Mouse (Mus musculus) gastrocnemius, postnatal 36 days (tissue): Measurements from ENCODE around the gene Arpc1b. TPM values are rescaled to one million over a fixed set of nuclear protein-coding genes. Genes with fewer than 3 reads are reported as not detected.
"Not testable (repeated sequence)": the region's sequence is repeated elsewhere in the genome, so short reads cannot be mapped to it uniquely, and the experiment has no call there.

Source experiments
- DNase-seq, 2 experiments: peaks; one replicate each; pipeline ENCODE4 v3.0.0; 2022
- intact Hi-C: fragments of 180-260 bp; cut with DNase I; formaldehyde crosslinking; loops from one replicate; pipeline ENCODE4 v1.15.1; 2025
- total RNA-seq, 2 experiments: library from RNA; stranded (reverse); gene quantifications; 2 replicates each; pipeline ENCODE4 v1.2.3; 2021

Gene Arpc1b
- total RNA-seq, 2 experiments from 2014 or later = 28.3 to 30.4 TPM

DNA sequence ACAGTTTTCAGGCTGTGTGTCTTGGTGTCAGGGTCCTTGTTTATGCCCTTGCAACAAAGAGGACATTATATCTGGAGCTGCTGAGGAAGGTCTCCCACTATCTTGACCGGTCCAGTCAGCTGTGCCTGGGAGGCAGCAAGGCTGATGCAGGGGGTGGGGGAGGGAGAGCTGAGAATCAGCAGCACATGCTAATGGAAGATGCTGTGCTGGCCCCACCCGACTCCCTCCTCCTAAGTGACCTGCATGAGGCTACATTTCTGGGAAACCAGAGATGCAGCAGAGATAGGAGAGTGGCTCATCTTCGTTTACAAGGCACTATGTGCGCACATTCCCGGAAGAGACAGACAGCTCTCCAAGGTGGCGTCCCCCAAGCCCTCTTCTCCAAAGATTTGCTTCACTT lies 3.6 kb upstream of the Arpc1b start:
- intact Hi-C loops = no loop called here
- DNase-seq = no peak

DNA sequence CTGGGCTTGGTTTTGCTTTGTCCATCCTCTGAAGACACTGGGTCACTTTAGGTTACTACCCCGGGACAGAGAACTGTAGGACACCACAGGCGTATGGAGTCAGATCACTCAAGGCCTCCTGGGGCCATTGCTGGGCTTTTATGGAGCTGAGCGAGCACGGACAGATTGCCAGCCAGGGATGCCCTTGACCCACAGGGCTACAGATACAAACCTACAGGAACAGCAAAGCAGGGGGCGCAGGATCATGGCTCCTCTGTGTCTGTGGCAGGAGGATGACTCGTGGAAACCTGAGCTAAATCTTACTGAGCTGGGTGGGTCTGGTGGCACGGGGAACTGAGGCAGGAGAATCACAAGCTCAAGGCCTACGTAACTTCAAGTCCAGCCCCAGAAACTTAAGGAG lies 1.4 kb upstream of the Arpc1b start:
- intact Hi-C loops = no loop called here
- DNase-seq = no peak

DNA sequence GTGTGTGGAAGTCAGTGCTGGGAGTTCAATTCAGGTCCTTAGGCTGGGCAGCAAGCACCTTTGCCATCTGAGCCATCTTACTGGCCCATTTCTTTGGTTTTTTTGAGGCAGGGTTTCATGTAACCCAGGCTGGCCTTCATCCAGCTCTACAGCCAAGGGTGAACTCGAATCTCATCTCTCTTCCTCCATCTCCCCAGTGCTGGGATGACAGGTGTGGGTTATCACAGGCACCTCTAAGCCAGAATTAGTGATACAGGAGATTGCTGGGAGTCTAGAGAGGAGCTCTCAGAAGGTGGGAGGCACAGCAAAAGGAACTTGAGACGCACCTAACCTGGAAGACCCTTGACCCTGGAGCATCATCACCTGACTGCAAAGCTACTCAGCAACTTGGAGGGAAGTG lies 599 bp upstream of the Arpc1b start:
- intact Hi-C loops = no loop called here
- DNase-seq = no peak

DNA sequence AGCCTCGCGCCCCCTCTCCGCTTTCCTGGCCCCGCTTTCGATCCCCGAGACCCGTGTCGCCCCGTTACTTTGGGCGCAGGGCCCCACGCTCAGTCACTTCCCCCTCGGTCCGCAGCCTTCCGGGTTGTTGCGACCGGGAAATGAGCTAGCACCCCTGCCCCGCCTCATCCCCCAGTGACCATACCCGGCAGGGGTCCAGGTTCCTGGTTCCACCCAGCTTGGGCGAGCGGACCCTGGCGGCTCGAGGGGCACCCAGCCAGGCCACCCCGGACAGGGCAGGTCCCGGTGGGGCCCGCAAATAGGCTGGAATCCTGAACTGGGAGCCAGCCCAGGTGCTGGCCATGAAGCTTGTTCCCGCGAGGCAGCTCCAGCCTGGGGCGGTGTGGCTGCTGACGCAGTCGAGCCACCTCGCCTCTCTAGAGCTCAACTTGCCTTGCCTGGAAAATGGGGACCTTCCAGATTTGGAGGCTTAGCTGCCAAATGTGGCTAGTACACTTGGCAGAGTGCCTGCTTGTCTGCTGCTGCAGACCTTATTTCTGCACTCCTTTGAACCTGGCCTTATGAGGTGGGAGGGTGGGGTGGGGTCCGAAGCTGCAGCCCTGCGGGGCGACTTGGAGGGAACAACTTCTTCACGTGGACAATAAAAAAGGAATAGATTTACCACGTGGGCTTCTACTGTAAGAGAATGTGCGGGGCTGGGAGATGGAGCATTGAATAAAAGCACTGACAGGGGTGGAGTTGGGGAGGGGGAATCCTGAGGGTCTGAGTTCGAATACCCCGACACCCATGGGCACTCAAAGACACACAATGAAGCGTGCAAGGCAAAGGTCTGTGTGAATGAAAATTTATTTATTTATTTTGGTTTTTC lies 825 bp downstream of the Arpc1b start:
- intact Hi-C loops = no loop called here
- peak; percentile 77 to 78 for DNase-seq

DNA sequence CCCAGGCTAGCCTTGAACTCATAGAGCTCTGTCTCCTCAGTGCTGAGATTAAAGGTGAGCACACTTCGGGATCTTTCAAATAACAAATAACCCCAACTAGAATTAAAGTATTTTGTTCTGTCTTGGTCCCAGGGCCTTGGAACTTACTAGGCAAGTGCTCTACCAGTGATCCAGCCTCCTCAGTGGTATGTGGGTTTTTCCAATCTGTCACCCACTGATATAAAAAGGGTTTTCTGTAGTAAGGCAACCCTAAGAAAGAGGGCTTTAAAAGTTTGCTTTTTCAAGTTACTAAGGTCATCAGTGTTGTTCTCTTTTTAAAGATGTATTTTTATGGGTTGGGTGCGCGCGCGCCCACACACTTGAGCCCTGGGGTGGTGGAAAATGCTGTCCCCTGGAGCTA lies 1.7 kb downstream of the Arpc1b start:
- no peak for DNase-seq
- intact Hi-C loops = no loop called here

DNA sequence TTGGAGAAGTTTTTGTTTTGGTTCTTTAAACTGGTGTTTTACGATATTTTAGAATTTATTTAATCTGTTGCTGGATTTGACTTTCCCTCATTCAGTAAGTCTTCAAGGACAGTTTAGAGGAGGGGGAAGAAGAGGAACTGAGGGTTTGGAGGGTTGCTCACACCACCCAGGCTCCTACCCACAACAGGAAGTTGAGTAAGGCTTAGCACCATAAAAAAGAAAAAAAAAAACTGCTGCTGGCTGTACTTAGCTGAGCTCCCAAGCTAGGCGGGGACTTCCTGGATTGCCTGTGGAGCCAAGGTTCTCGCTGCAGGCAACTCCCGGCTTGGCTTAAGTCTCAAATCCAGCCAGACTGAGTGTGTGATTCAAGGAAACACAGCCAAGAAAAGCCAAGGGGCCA lies 2.3 kb downstream of the Arpc1b start:
- intact Hi-C loops = no loop called here

DNA sequence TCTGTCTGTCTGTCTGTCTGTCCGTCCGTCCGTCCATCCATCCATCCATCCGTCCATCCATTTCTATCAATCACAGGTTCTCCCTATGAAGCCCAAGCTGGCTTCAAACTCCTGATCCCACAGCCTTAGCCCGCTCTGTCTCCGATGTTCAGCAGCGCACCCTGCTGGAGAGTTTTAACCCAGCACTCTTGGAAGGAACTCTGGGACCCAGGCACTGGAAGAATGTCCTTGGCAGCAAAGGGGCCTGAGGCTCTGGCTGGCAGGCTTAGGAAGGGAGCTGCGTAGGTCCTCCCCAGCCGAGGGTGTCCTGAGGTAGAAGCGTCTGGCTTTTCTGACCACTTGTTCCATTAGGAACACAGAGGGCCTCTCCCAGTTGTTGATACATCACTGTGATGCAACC lies 2.9 kb downstream of the Arpc1b start:
- intact Hi-C loops = no loop called here
- peak; percentile 52 to 65 for DNase-seq

More for the DNA sequence above, 2.3 kb downstream of the Arpc1b start:
- DNase-seq = peak in 1 of 2 experiments; percentile 61

DNA sequence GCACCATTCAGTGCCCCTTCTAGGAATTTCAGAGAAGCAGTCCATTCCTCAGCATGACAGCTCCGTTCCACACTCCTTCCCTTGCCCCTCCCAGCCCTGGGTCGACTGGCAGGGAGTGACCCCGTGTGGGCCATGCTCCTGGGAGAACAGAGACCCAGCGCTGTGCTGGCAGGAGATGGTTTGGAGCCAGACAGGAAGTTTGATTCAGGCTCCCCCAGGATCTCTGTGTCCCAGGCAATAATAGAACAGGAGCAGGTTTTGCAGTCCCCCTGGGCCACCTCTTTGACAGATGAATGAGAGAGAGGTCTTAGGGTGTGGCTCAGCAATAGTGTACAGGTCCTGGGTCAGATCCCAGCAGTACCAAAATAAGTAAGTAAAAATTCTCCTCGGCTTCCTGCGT lies 4.0 kb downstream of the Arpc1b start:
- intact Hi-C loops = no loop called here
- no peak for DNase-seq

DNA sequence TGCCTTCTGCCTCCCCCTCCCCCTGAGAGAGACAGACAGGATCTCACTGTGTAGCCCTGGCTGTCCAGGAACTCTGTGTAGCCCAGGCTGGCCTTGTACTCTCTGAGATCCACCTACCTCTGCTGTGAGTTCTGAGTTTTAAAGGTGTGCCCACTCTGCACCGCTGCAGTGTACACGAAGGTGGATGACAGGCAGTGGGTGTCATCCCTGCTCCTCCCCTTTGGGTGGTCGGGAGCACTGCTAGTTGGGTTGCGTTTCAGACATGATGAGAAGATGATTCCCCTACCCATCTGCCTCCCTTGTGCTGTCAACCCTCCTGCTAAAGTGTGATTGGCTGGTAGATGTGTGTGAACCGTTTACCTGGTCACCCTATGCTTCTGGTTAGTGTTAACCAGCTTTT lies 4.4 kb downstream of the Arpc1b start:
- DNase-seq = no peak
- intact Hi-C loops = no loop called here

DNA sequence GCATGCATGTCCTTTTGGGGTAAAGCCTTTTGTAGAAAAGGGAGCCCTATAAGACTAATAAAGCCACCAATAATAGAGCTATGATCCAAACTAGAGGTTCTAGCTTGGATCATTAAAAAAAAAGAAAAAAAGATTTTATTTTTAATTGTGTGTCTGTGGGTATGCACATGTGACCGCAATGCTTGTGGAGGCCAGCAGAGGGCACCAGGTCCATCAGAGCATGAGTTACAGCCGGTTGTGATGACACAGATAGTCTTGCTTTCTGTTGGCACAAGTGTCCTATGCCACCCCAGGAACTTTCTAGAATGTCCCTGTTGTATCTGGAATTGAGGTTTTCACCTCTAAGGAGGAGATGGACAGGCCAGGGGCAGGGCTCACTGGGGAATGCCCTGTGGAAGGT lies 5.4 kb downstream of the Arpc1b start:
- DNase-seq = no peak
- intact Hi-C loops = no loop called here

DNA sequence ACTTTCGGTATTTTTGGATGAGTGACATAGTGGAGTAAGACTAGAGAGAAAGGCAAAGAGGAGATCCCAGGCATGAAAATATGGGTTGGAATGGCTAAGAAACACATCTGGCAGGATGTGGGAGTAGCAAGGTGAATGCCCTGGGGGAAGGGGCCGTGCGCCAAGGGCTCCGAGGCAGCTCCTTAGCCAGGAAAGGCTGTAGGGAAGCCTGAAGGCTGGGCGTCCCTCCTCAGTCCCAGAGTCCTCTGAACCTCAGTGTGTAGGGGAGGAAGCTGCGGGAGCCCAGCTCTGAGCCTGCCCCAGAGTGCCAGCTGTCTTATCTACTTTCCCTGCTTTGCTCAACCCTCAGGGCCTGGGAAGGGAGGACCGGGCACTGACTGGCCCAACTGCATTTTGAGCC lies 6.9 kb downstream of the Arpc1b start:
- DNase-seq = no peak
- intact Hi-C loops = no loop called here

DNA sequence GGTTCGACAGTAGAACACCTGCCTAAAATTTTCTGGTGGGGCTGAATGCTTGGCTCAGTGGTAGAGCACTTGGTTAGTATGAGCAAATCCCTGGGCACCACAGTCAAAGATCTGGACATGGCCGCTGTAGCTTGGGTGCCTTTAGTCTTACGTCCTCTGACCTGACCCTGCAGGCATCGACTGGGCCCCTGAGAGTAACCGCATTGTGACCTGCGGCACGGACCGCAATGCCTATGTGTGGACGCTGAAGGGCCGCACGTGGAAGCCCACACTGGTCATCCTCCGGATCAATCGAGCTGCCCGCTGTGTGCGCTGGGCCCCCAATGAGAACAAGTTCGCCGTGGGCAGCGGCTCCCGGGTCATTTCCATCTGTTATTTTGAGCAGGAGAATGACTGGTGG lies 9.4 kb downstream of the Arpc1b start:
- intact Hi-C loops = no loop called here
- no peak for DNase-seq

DNA sequence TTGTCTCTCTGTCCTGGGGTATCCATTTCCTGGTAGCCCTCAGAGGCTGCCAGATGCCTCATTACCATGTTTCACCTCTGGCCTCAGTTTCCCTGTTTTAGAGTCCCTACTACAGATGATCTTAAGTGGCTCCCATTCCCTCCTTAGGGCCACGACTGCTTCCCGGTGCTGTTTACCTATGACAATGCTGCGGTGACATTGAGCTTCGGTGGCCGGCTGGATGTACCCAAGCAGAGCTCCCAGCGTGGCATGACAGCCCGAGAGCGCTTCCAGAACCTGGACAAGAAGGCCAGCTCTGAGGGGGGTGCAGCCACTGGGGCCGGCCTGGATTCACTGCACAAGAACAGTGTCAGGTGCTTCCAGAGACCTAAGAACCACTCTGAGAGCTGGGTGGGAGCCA lies 12.6 kb downstream of the Arpc1b start:
- no peak for DNase-seq
- intact Hi-C loops = no loop called here

DNA sequence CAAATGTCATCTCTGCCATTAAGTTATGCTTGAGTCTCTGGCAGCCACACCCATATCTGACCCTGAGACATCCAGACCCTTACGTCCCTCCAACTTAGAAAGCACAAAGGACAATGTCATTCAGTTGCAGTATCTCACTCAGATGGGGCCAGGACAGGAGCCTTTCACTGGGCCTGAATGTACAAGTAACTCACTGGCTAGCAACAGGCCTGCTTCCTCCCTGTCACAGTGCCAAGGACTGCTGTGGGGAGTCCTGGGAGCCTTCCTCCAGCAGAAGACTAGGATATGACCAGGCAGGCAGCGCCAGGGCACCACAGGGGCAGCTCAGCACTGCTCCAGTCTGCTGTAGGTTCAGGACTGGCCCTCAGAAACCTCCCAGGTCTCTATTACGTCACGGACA lies 15.1 kb downstream of the Arpc1b start:
- no peak for DNase-seq
- intact Hi-C loops = no loop called here

DNA sequence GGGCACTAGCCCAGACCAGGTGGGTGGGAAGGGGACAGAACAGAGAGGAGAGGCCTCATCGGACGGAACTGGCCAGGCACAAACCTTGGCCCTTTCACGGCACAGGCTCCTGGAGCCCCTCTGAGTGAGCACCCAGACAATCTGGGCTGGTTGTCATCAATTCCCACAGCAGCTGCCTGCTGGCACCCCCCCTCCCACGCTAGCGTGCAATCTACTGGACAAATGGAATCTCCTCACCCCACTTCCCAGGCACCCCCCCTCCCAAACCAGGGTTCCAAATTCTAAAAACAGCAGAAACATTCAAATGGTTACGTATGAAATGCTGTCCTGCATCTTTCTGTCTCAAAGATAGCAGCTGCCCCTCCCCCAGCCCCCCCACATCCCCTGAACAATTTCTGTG lies 15.8 kb downstream of the Arpc1b start:
- DNase-seq, intact Hi-C loops: not testable (repeated sequence)

DNA sequence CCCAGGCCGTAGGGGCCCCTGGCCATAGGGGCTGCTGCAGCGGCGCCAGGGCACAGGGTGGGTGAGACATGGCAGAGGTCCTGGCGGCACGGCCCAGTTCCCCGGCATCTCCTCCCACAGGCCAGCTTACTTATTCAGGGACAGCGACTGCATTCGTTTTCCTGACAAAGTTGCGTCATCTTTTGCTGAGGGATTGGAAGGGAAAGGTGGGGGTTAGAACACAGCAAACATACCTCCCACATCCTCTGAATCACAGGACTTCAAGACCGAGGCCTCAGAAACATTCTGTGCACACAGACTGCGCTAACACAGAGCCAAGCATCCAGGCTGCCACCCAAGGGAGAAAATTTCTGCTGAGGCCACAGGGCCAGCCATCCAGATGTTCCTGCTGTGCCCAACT lies 16.2 kb downstream of the Arpc1b start:
- no peak for DNase-seq
- intact Hi-C loops = no loop called here

DNA sequence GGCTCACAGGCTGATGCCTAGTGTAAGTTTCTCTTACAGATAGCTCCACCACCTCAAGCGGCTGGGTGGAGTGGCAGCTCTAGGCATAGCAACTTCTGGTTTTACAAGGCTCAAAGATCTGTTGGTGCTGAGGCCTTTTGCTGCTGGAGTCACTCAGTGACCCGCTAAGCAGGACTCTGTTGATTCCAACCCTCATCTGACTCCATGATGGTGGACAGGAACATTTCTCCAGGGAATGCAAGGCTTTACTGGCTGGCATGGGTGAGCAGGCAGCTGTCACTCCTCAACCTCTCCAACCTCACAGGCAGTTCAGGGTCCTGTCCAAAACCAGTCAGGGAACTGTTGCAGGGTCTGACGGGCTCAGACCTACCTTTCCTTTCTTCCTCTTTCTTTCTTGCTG lies 17.0 kb downstream of the Arpc1b start:
- intact Hi-C loops = no loop called here
- no peak for DNase-seq

DNA sequence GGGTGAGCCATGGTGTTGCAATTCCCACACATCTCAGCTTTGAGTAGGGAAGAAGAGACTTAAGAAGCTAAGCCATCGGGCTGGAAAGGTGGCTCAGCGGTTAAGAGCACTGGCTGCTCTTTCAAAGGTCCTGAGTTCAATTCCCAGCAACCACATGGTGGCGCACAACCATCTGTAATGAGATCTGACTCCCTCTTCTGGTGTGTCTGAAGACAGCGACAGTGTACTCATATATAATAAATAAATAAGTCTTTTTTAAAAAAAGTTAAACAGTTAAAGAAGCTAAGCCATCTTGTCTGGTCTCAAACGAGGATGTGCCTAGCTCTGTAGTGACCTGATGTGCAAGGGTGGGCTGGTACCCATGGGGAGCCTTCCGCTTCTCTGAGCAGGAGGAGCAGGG lies 19.3 kb downstream of the Arpc1b start:
- intact Hi-C loops, DNase-seq: not testable (repeated sequence)

DNA sequence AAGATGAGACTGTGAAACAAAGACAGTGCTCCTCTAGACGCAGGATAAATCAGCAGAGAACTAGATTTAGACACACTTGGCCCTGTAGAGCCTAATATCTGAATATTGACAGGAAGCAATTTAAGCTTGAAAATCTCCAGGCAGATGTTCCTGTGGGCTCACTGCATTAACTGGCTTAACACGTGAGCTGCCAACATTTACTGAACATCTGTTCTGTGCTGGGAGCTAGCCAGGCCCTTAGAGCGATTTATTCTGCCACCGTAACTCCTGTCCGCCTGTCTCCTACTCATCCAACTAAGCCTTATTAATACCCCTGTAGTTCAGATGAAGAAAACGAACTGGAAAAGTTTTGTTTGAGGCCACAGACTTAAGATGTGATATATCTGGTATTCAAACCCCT lies 24.8 kb downstream of the Arpc1b start:
- intact Hi-C loops = no loop called here
- no peak for DNase-seq

DNA sequence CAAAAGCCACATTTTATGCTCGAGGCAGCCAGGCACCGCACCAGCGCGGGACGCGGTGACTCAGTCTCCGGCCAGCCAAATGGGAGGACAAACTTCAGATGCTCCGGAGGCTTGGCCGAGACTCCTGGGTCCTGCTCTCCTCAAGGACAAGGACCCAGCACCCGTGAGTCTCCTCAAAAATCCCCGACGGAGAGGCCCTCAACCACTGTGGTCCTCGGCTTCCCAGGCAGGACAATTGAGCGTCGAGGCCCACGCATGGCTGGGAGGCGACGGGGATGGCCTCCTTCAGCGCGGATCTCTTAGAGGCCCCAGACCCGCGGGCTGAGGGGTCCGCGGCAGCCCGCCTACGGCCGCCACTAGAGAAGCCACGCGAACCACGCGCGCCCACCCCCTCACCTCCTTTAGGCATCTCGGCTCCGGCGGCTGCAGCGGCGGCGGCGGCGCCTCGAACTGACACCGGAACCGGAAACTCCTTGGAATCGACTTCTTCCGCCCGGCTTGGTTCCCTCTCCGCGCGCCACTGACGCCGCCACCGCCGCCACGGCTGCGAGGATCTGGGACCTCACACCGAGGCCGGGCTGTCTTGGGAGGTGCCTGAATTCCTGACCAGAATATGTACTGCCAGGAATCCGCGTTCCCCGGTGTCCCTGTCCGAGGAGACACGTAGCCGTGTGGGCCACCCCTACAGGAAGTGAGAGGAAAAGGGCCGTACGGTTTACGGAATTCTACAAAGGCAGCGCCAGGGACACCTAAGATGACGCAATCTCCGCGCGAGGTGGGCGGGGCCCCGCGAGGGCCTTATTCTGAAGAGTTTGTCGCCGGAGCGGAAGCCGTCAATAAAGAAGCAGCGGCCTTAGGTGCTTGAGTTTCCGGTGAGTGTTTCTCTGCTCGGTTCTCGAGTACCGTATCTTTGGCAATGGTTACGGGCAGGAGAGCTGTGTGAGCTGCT lies 25.8 kb downstream of the Arpc1b start, which contains the start of the genes Pdap1 and Bud31:
Pdap1 (minus strand) TSS at position 668 of the 949 bp plus-strand sequence.
Bud31 (plus strand) TSS at position 792 of the 949 bp plus-strand sequence.
- intact Hi-C loops = loop anchor here (2.0 to 5.0 kb wide), 2 partner anchors 27 to 373 kb away; partner anchors contain the start of genes Cpsf4, Ptcd1 and Trrap

DNA sequence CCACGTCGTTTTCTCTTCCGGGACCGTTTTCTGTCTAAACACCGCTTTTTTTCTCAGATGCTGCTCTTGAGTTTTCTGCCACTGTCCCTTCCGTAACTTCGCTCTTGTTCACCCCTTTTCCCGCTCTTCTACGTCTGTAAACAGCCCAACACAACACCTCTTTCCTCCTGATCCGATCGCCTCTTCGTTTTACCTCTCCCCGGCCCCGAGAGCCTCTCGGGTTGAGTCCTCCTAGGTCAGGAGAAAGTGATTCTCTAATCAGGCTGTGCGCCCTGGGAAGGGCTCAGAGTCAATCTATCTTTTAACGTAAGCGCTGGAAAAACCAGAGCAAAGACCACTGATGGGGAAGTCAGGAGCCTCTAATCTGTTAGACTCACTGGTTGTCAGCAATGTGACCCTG lies 26.6 kb downstream of the Arpc1b start:
- intact Hi-C loops = loop anchor here (2.0 to 5.0 kb wide), 2 partner anchors 26 to 373 kb away; partner anchors contain the start of genes Cpsf4, Ptcd1 and Trrap

More for the DNA sequence above, 25.8 kb downstream of the Arpc1b start, which contains the start of the genes Pdap1 and Bud31:
- DNase-seq = peak; percentile 90 to 97

More for the DNA sequence above, 26.6 kb downstream of the Arpc1b start:
- no peak for DNase-seq
